Mouse (Mus musculus) frontal cortex, postnatal 14 days (tissue): ENCODE measurements around the gene Idh1.

Source experiments
- DNase-seq, 2 experiments: peaks; one replicate each; pipeline ENCODE4 v3.0.0; 2022; ENCODE audit warnings: low spot score in 2 of 2

The Idh1 gene

GRCm38 (mm10) chr1:65113536-65114172, 72.6 kb downstream of the Idh1 start:
- DNase-seq, result no peak

- DNase-seq, result no peak
Measured at GRCm38 (mm10) chr1:65112807-65113196, 73.5 kb downstream of the Idh1 start.

- DNase-seq, result peak in 1 of 2 experiments; percentile 56
Measured at GRCm38 (mm10) chr1:65112031-65112806, 74.1 kb downstream of the Idh1 start.

- no peak for DNase-seq
Measured at GRCm38 (mm10) chr1:65109756-65110435, 76.4 kb downstream of the Idh1 start.

- DNase-seq, result no peak
Measured at GRCm38 (mm10) chr1:65109196-65109595, 77.1 kb downstream of the Idh1 start.
